Mouse (Mus musculus) cerebellum, adult 9-11 months (tissue): Measurements from ENCODE around the gene Rdh5.
A peak's percentile ranks its signal among the peaks of the same experiment; 100 is the strongest.

ENCODE experiments used
- DNase-seq: peaks from one replicate; pipeline ENCODE4 v3.0.0; 2022

Gene Rdh5

GRCm38 (mm10) chr10:128922822-128923012 is at the start of gene Rdh5:
Gene Rdh5 (minus strand): TSS chr10:128922888.
- DNase-seq, result no peak

GRCm38 (mm10) chr10:128970740-128971250 is 48.1 kb upstream of the Rdh5 start:
- DNase-seq, result no peak

GRCm38 (mm10) chr10:128968341-128968749 is 45.7 kb upstream of the Rdh5 start:
- no peak for DNase-seq

GRCm38 (mm10) chr10:128965871-128966270 is 43.2 kb upstream of the Rdh5 start:
- no peak for DNase-seq

- no peak for DNase-seq
These were observed 42.3 kb upstream of the Rdh5 start for GRCm38 (mm10) chr10:128964961-128965360.

GRCm38 (mm10) chr10:128960590-128961584 is 38.2 kb upstream of the Rdh5 start, which contains the start of gene Mettl7b:
Gene Mettl7b (minus strand): TSS chr10:128960988.
- DNase-seq, result no peak

GRCm38 (mm10) chr10:128960142-128960541 is 37.5 kb upstream of the Rdh5 start:
- no peak for DNase-seq

GRCm38 (mm10) chr10:128958340-128958739 is 35.7 kb upstream of the Rdh5 start:
- DNase-seq, result no peak

GRCm38 (mm10) chr10:128950208-128950887 is 27.7 kb upstream of the Rdh5 start:
- no peak for DNase-seq

GRCm38 (mm10) chr10:128947496-128947895 is 24.8 kb upstream of the Rdh5 start:
- no peak for DNase-seq

- DNase-seq, result peak; percentile 53
These were observed 23.0 kb upstream of the Rdh5 start for GRCm38 (mm10) chr10:128945675-128946074.

GRCm38 (mm10) chr10:128940475-128941061 is 17.9 kb upstream of the Rdh5 start:
- no peak for DNase-seq

GRCm38 (mm10) chr10:128938974-128939373 is 16.3 kb upstream of the Rdh5 start:
- peak; percentile 62 for DNase-seq

- DNase-seq, result peak; percentile 97
These were observed 15.8 kb upstream of the Rdh5 start for GRCm38 (mm10) chr10:128938457-128938856.

GRCm38 (mm10) chr10:128937756-128938390 is 15.2 kb upstream of the Rdh5 start:
- peak; percentile 69 for DNase-seq

- DNase-seq, result peak; percentile 66
These were observed 13.2 kb upstream of the Rdh5 start for GRCm38 (mm10) chr10:128935826-128936440.

GRCm38 (mm10) chr10:128934997-128935787 is 12.5 kb upstream of the Rdh5 start:
- DNase-seq, result peak; percentile 59

GRCm38 (mm10) chr10:128933976-128934721 is 11.5 kb upstream of the Rdh5 start:
- peak; percentile 55 for DNase-seq

GRCm38 (mm10) chr10:128933574-128933973 is 10.9 kb upstream of the Rdh5 start, which contains the start of gene Itga7:
Gene Itga7 (plus strand): TSS chr10:128933818.
- DNase-seq, result peak; percentile 66

GRCm38 (mm10) chr10:128931441-128931840 is 8.8 kb upstream of the Rdh5 start:
- DNase-seq, result no peak
